Mouse (Mus musculus): ENCODE data around the gene Mpv17l2.

Gene Mpv17l2

GRCm38 (mm10) chr8:70756476-70757040 is 4.2 kb downstream of the Mpv17l2 start:
- in situ Hi-C loops (cut with MboI; ENCODE audit: low pct_unique_long_range_greater_than_20kb in 1 of 2, low sequenced_read_pairs in 2 of 2, unreplicated experiment in 1 of 2): no loop called here

- in situ Hi-C loops (cut with MboI; ENCODE audit: low pct_unique_long_range_greater_than_20kb in 1 of 2, low sequenced_read_pairs in 2 of 2, unreplicated experiment in 1 of 2): no loop called here
Measured at GRCm38 (mm10) chr8:70755661-70756475, 4.9 kb downstream of the Mpv17l2 start.

- in situ Hi-C loops (cut with MboI; ENCODE audit: low pct_unique_long_range_greater_than_20kb in 1 of 2, low sequenced_read_pairs in 2 of 2, unreplicated experiment in 1 of 2): loop anchor here in 1 of 2 experiments (5.0 kb wide), 1 partner anchor 43 kb away; no protein-coding TSS in a partner anchor
Measured at GRCm38 (mm10) chr8:70754871-70755660, 5.7 kb downstream of the Mpv17l2 start.

- in situ Hi-C loops (cut with MboI; ENCODE audit: low pct_unique_long_range_greater_than_20kb in 1 of 2, low sequenced_read_pairs in 2 of 2, unreplicated experiment in 1 of 2): loop anchor here in 1 of 2 experiments (5.0 kb wide), 1 partner anchor 42 kb away; no protein-coding TSS in a partner anchor
Measured at GRCm38 (mm10) chr8:70754043-70754870, 6.5 kb downstream of the Mpv17l2 start, which contains the start of gene Rab3a. Gene Rab3a, plus strand, starts transcription at chr8:70754679.

GRCm38 (mm10) chr8:70753151-70753550 is 7.6 kb downstream of the Mpv17l2 start:
- in situ Hi-C loops (cut with MboI; ENCODE audit: low pct_unique_long_range_greater_than_20kb in 1 of 2, low sequenced_read_pairs in 2 of 2, unreplicated experiment in 1 of 2): loop anchor here in 1 of 2 experiments (5.0 kb wide), 1 partner anchor 41 kb away; no protein-coding TSS in a partner anchor

GRCm38 (mm10) chr8:70752000-70752764 is 8.6 kb downstream of the Mpv17l2 start:
- in situ Hi-C loops (cut with MboI; ENCODE audit: low pct_unique_long_range_greater_than_20kb in 1 of 2, low sequenced_read_pairs in 2 of 2, unreplicated experiment in 1 of 2): loop anchor here in 1 of 2 experiments (5.0 kb wide), 1 partner anchor 40 kb away; no protein-coding TSS in a partner anchor

GRCm38 (mm10) chr8:70750128-70750680 is 10.5 kb downstream of the Mpv17l2 start:
- in situ Hi-C loops (cut with MboI; ENCODE audit: low pct_unique_long_range_greater_than_20kb in 1 of 2, low sequenced_read_pairs in 2 of 2, unreplicated experiment in 1 of 2): loop anchor here in 1 of 2 experiments (5.0 kb wide), 1 partner anchor 38 kb away; no protein-coding TSS in a partner anchor

GRCm38 (mm10) chr8:70749097-70749674 is 11.6 kb downstream of the Mpv17l2 start:
- in situ Hi-C loops (cut with MboI; ENCODE audit: low pct_unique_long_range_greater_than_20kb in 1 of 2, low sequenced_read_pairs in 2 of 2, unreplicated experiment in 1 of 2): no loop called here

GRCm38 (mm10) chr8:70748246-70749096 is 12.3 kb downstream of the Mpv17l2 start:
- in situ Hi-C loops (cut with MboI; ENCODE audit: low pct_unique_long_range_greater_than_20kb in 1 of 2, low sequenced_read_pairs in 2 of 2, unreplicated experiment in 1 of 2): no loop called here

- in situ Hi-C loops (cut with MboI; ENCODE audit: low pct_unique_long_range_greater_than_20kb in 1 of 2, low sequenced_read_pairs in 2 of 2, unreplicated experiment in 1 of 2): no loop called here
Measured at GRCm38 (mm10) chr8:70747211-70747890, 13.4 kb downstream of the Mpv17l2 start.

- in situ Hi-C loops (cut with MboI; ENCODE audit: low pct_unique_long_range_greater_than_20kb in 1 of 2, low sequenced_read_pairs in 2 of 2, unreplicated experiment in 1 of 2): no loop called here
Measured at GRCm38 (mm10) chr8:70746676-70747075, 14.1 kb downstream of the Mpv17l2 start.

- in situ Hi-C loops (cut with MboI; ENCODE audit: low pct_unique_long_range_greater_than_20kb in 1 of 2, low sequenced_read_pairs in 2 of 2, unreplicated experiment in 1 of 2): no loop called here
Measured at GRCm38 (mm10) chr8:70745691-70746220, 15.0 kb downstream of the Mpv17l2 start.

- in situ Hi-C loops (cut with MboI; ENCODE audit: low pct_unique_long_range_greater_than_20kb in 1 of 2, low sequenced_read_pairs in 2 of 2, unreplicated experiment in 1 of 2): no loop called here
Measured at GRCm38 (mm10) chr8:70744806-70745205, 15.9 kb downstream of the Mpv17l2 start.

- in situ Hi-C loops (cut with MboI; ENCODE audit: low pct_unique_long_range_greater_than_20kb in 1 of 2, low sequenced_read_pairs in 2 of 2, unreplicated experiment in 1 of 2): no loop called here
Measured at GRCm38 (mm10) chr8:70743656-70744590, 16.8 kb downstream of the Mpv17l2 start.
